Mouse (Mus musculus): ENCODE results near the gene Gatb. TPM values are rescaled to one million over a fixed set of nuclear protein-coding genes. Genes with fewer than 3 reads are reported as not detected.
"Not testable (repeated sequence)": the region's sequence is repeated elsewhere in the genome, so short reads cannot be mapped to it uniquely, and the experiment has no call there.

The Gatb gene
- polyA plus RNA-seq, 1 experiment from 2014 or later, result 24.0 TPM

GRCm38 (mm10) chr3:85551352-85551751, 22.6 kb upstream of the Gatb start:
- H3K27ac ChIP-seq (ENCODE audit: low read length), result no peak overlapping the region
- H3K9ac ChIP-seq (replicated peaks; ENCODE audit: low read depth, low read length), result no peak overlapping the region
- H3K4me1 ChIP-seq (replicated peaks; ENCODE audit: control insufficient read depth, insufficient read depth, low read length), result 0 out of 2 replicates have a peak, but pooled peaks cover 4% of the 10 kb centered on the region
- no peak overlapping the region for H3K4me2 ChIP-seq (ENCODE audit: low read length)
- H3K27me3 ChIP-seq (replicated peaks; ENCODE audit: control insufficient read depth, insufficient read depth, low read length), result no peaks in the 10 kb centered on the region
- H3K9me3 ChIP-seq (ENCODE audit: control insufficient read depth, low read length), result 0 out of 2 replicates have a peak, but pooled peaks cover 3% of the 10 kb centered on the region
- H3K4me3 ChIP-seq (replicated peaks; ENCODE audit: low read length), result no peak overlapping the region
- H3K36me3 ChIP-seq (ENCODE audit: control insufficient read depth, insufficient read depth), result no peaks in the 10 kb centered on the region
- ATAC-seq, result no peak
- whole genome bisulfite sequencing, result 44% methylated on average over 2 of the region's 2 CpGs

DNA sequence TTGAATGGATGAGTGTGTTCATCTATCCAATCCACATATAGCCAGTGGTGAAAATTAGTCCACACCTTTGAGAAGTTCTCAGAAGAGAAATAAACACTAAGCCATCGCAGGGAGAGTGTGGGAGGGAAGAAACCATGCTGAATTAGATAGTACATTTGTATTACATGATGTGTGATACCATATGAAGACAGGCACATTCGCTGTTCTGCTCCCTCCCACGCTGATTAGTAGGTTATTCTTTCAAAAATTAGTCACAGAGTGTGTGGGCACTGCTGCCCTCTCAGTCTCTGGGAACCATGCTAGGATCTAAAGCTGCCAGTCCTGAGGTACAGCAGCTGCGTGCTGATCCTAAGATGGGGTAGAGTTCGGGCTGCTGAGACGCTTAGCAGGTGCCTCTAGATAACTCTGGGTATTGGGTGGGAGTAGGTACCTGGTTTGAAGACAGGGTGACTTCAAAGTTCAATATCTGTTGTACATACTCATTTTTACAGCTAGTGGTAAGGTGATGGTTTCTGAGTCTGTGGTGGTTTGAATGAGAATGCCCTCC, 20.1 kb upstream of the Gatb start:
- 88% methylated on average over 6 of the region's 6 CpGs for WGBS
- Histone ChIP-seq H3K27ac (ENCODE audit: low read length) (no peak overlapping the region), H3K4me3 (replicated peaks; ENCODE audit: low read length) (no peak overlapping the region), H3K9ac (replicated peaks; ENCODE audit: low read depth, low read length) (no peak overlapping the region), H3K9me3 (ENCODE audit: control insufficient read depth, low read length) (0 out of 2 replicates have a peak, but pooled peaks cover 3% of the 10 kb centered on the region), H3K4me2 (ENCODE audit: low read length) (no peak overlapping the region), H3K27me3 (replicated peaks; ENCODE audit: control insufficient read depth, insufficient read depth, low read length) (no peaks in the 10 kb centered on the region), H3K4me1 (replicated peaks; ENCODE audit: control insufficient read depth, insufficient read depth, low read length) (0 out of 2 replicates have a peak, but pooled peaks cover 4% of the 10 kb centered on the region), H3K36me3 (ENCODE audit: control insufficient read depth, insufficient read depth) (no peaks in the 10 kb centered on the region)
- ATAC-seq, result no peak

- Histone ChIP-seq H3K4me1 (replicated peaks; ENCODE audit: control insufficient read depth, insufficient read depth, low read length) (no peaks in the 10 kb centered on the region), H3K36me3 (ENCODE audit: control insufficient read depth, insufficient read depth) (no peaks in the 10 kb centered on the region), H3K27me3 (replicated peaks; ENCODE audit: control insufficient read depth, insufficient read depth, low read length) (no peaks in the 10 kb centered on the region), H3K9me3 (ENCODE audit: control insufficient read depth, low read length) (no peaks in the 10 kb centered on the region), H3K4me2 (ENCODE audit: low read length) (no peak overlapping the region), H3K27ac (ENCODE audit: low read length) (no peak overlapping the region), H3K9ac (replicated peaks; ENCODE audit: low read depth, low read length) (no peak overlapping the region), H3K4me3 (replicated peaks; ENCODE audit: low read length) (no peak overlapping the region)
- WGBS, result 52% methylated on average over 2 of the region's 2 CpGs
- no peak for ATAC-seq
Observed at GRCm38 (mm10) chr3:85564603-85565002, 9.3 kb upstream of the Gatb start.

DNA sequence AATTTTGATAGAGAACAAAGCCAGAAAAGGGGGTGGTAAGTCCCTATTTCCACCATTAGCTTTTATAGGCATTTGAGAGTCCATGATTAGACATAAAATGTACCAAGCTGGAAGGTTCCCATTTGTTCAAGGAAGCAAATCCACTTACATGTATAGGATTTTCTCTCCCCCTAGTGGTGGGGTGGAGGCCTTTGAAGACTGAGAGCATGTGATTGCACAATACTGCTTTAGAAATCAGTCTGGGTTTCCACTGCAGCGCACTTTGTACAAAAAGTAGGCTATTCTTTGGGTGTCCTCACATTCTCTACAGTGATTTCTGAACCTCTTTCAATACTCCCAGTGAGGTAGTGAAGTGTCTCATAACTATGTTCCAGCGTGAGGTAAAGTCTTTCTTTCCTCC, 2.6 kb upstream of the Gatb start:
- Histone ChIP-seq H3K9ac (replicated peaks; ENCODE audit: low read depth, low read length) (no peak overlapping the region), H3K4me3 (replicated peaks; ENCODE audit: low read length) (no peak overlapping the region), H3K27ac (ENCODE audit: low read length) (no peak overlapping the region), H3K4me2 (ENCODE audit: low read length) (no peak overlapping the region), H3K9me3 (ENCODE audit: control insufficient read depth, low read length) (no peaks in the 10 kb centered on the region), H3K27me3 (replicated peaks; ENCODE audit: control insufficient read depth, insufficient read depth, low read length) (no peaks in the 10 kb centered on the region), H3K4me1 (replicated peaks; ENCODE audit: control insufficient read depth, insufficient read depth, low read length) (0 out of 2 replicates have a peak, but pooled peaks cover 2% of the 10 kb centered on the region), H3K36me3 (ENCODE audit: control insufficient read depth, insufficient read depth) (no peaks in the 10 kb centered on the region)
- WGBS, result 51% methylated on average over 2 of the region's 2 CpGs
- ATAC-seq, result no peak

DNA sequence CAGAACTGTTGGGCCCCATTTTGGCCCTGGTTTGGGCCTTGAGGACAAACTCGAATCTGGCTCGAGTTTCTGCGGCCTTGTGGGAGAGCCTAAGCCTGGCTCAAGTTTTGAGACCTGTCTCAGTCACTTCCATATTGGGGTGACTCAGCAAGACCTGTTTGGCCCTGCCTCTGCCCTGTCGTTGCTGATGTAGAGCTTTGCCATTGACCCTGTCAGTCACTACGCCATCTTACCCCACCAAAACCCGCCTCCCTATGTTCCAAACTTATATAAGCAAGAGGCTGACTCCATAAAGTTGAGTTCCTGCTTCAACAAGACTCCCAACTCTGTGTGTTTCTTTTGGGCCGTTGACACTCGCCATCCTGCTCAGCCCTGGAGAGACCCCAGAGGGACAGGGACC, 1.4 kb upstream of the Gatb start:
- ATAC-seq, result not testable (repeated sequence)

DNA sequence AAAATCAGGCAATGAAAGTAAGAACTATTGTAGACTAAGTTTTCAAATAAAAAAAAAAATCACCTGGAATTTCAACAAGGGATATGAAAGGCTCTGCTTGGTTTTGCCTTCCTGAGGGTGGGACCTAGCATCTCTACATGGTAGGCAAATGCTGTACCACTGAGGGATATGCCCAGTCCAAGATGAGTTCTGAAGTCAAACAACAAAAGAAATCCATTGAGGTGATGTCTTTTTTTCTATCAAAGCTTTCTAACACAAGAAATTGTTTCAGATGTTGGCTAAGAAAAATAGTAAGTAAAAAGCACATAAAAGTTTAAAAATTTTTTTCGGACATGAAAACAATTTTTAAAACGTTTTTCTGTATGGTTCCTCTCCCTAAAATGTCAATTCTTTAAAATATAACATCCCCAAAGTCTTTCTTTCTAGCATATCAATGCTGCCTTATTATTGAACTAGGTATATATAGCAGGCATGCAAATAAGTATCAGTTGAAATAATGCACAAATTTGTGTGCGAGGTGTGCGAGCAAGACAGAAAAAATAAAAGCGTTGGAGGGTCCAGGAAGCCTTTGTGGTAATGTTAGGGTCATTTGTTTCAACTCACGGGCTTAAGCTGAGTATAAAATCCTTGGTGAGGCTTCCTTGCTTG, 579 bp upstream of the Gatb start:
- H3K9me3 ChIP-seq (ENCODE audit: control insufficient read depth, low read length), result no peaks in the 10 kb centered on the region
- H3K9ac ChIP-seq (replicated peaks; ENCODE audit: low read depth, low read length), result peak overlapping the region; percentile 44; the same call in 1 of the 2 replicates
- no peak for ATAC-seq
- peak overlapping the region; percentile 57 for H3K4me2 ChIP-seq (ENCODE audit: low read length)
- 23% methylated on average over 6 of the region's 6 CpGs for whole genome bisulfite sequencing
- H3K27me3 ChIP-seq (replicated peaks; ENCODE audit: control insufficient read depth, insufficient read depth, low read length), result no peaks in the 10 kb centered on the region
- no peak overlapping the region for H3K27ac ChIP-seq (ENCODE audit: low read length)
- H3K4me3 ChIP-seq (replicated peaks; ENCODE audit: low read length), result peak overlapping the region; percentile 38
- H3K36me3 ChIP-seq (ENCODE audit: control insufficient read depth, insufficient read depth), result no peaks in the 10 kb centered on the region
- H3K4me1 ChIP-seq (replicated peaks; ENCODE audit: control insufficient read depth, insufficient read depth, low read length), result 0 out of 2 replicates have a peak, but pooled peaks cover 2% of the 10 kb centered on the region

More for the DNA sequence above, 1.4 kb upstream of the Gatb start:
- H3K4me1 ChIP-seq (replicated peaks; ENCODE audit: control insufficient read depth, insufficient read depth, low read length); H3K9me3 ChIP-seq (ENCODE audit: control insufficient read depth, low read length); H3K27me3 ChIP-seq (replicated peaks; ENCODE audit: control insufficient read depth, insufficient read depth, low read length); H3K4me3 ChIP-seq (replicated peaks; ENCODE audit: low read length); H3K4me2 ChIP-seq (ENCODE audit: low read length); H3K36me3 ChIP-seq (ENCODE audit: control insufficient read depth, insufficient read depth); H3K27ac ChIP-seq (ENCODE audit: low read length); H3K9ac ChIP-seq (replicated peaks; ENCODE audit: low read depth, low read length): not testable (repeated sequence)
- 88% methylated on average over 8 of the region's 8 CpGs for WGBS

DNA sequence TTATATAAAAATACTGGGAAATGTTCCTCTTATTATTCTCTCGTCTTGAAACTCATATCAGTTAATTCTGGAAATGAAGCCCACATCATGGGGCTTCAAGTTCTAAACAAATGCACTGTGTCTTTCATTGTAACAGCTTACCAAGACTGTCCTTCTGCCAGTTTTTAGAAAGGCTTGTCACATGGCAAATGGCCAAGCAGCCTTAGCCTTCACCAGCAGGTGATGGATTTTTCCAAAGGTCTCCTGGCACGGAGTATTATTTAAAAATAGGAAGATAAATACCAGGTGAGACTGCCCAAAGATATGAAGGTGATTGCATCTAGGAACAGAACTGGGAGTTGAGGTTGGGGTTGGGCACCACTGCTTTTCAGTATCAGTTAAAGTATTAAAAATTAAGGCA, 8.8 kb downstream of the Gatb start:
- H3K36me3 ChIP-seq (ENCODE audit: control insufficient read depth, insufficient read depth), result no peaks in the 10 kb centered on the region
- no peak overlapping the region for H3K4me3 ChIP-seq (replicated peaks; ENCODE audit: low read length)
- 83% methylated on average over 2 of the region's 2 CpGs for WGBS
- H3K27me3 ChIP-seq (replicated peaks; ENCODE audit: control insufficient read depth, insufficient read depth, low read length), result no peaks in the 10 kb centered on the region
- no peak overlapping the region for H3K27ac ChIP-seq (ENCODE audit: low read length)
- no peak for ATAC-seq
- H3K9me3 ChIP-seq (ENCODE audit: control insufficient read depth, low read length), result no peaks in the 10 kb centered on the region
- H3K9ac ChIP-seq (replicated peaks; ENCODE audit: low read depth, low read length), result no peak overlapping the region
- no peaks in the 10 kb centered on the region for H3K4me1 ChIP-seq (replicated peaks; ENCODE audit: control insufficient read depth, insufficient read depth, low read length)
- no peak overlapping the region for H3K4me2 ChIP-seq (ENCODE audit: low read length)

DNA sequence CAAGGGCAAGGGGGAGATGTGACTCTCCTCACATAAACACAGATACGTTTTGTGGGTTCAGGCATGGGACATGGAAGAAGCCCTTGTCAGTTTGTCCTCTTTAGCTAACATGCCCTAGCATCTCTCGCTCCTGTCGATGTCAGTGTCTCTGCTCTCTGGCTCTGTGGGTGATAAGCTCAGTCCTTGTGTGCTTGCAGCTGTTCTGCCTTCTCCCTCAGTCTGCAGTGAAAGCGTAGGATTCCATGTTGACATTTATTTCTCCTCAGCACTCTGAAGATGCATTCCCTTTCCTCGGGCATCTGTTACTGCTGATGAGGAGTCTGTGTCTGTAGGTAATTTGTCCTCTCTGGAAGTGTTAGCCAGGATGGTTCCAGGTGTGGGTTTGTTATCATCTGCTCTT, 9.3 kb downstream of the Gatb start:
- ATAC-seq, result no peak
- Histone ChIP-seq H3K9ac (replicated peaks; ENCODE audit: low read depth, low read length) (no peak overlapping the region), H3K4me1 (replicated peaks; ENCODE audit: control insufficient read depth, insufficient read depth, low read length) (no peaks in the 10 kb centered on the region), H3K4me2 (ENCODE audit: low read length) (no peak overlapping the region), H3K36me3 (ENCODE audit: control insufficient read depth, insufficient read depth) (no peaks in the 10 kb centered on the region), H3K9me3 (ENCODE audit: control insufficient read depth, low read length) (no peaks in the 10 kb centered on the region), H3K27me3 (replicated peaks; ENCODE audit: control insufficient read depth, insufficient read depth, low read length) (no peaks in the 10 kb centered on the region), H3K4me3 (replicated peaks; ENCODE audit: low read length) (no peak overlapping the region), H3K27ac (ENCODE audit: low read length) (no peak overlapping the region)
- 88% methylated on average over 5 of the region's 5 CpGs for WGBS

- Histone ChIP-seq H3K27ac (ENCODE audit: low read length) (no peak overlapping the region), H3K4me3 (replicated peaks; ENCODE audit: low read length) (no peak overlapping the region), H3K9me3 (ENCODE audit: control insufficient read depth, low read length) (no peaks in the 10 kb centered on the region), H3K9ac (replicated peaks; ENCODE audit: low read depth, low read length) (no peak overlapping the region), H3K4me2 (ENCODE audit: low read length) (no peak overlapping the region), H3K27me3 (replicated peaks; ENCODE audit: control insufficient read depth, insufficient read depth, low read length) (no peaks in the 10 kb centered on the region), H3K36me3 (ENCODE audit: control insufficient read depth, insufficient read depth) (no peaks in the 10 kb centered on the region), H3K4me1 (replicated peaks; ENCODE audit: control insufficient read depth, insufficient read depth, low read length) (no peaks in the 10 kb centered on the region)
- WGBS, result 86% methylated on average over 4 of the region's 4 CpGs
- no peak for ATAC-seq
Observed at GRCm38 (mm10) chr3:85584966-85585365, 11.0 kb downstream of the Gatb start.

All from forebrain, embryonic 16.5 days (tissue).